Mouse (Mus musculus): ENCODE data around the gene Anapc1. TPM values are rescaled to one million over a fixed set of nuclear protein-coding genes. Genes with fewer than 3 reads are reported as not detected.

Gene Anapc1
- total and polyA plus RNA-seq, 3 experiments = 94.8 to 196 (median 123) TPM

GRCm38 (mm10) chr2:128722106-128722710 lies 35.0 kb upstream of the Anapc1 start:
- Histone ChIP-seq H3K27ac (ENCODE audit: control insufficient read depth, low read depth, low read length) (no peak overlapping the region), H3K9ac (ENCODE audit: control insufficient read depth, low read depth, low read length, poor library complexity, severe bottlenecking) (no peak overlapping the region), H3K36me3 (ENCODE audit: control insufficient read depth in 1 of 2, insufficient read depth in 2 of 2, low read length in 2 of 2) (no peaks in the 10 kb centered on the region), H3K27me3 (ENCODE audit: control insufficient read depth in 1 of 2, insufficient read depth in 2 of 2, low read length in 2 of 2) (peaks cover 0 to 2% of the 10 kb centered on the region in 2 experiments; a peak in 3 of 4 replicates), H3K4me3 (ENCODE audit: control insufficient read depth in 1 of 2, insufficient read depth in 1 of 2, low read depth in 2 of 2, low read length in 2 of 2) (no peak overlapping the region), H3K4me1 (ENCODE audit: control insufficient read depth in 1 of 2, insufficient read depth in 2 of 2, low read length in 2 of 2) (no peaks in the 10 kb centered on the region), H3K9me3 (replicated peaks; ENCODE audit: insufficient read depth, low read length) (no peaks in the 10 kb centered on the region), H3K79me2 (ENCODE audit: control insufficient read depth, insufficient read depth, low read length, poor library complexity) (no peaks in the 10 kb centered on the region)
- no peak for TF ChIP-seq MAX (IDR thresholded peaks at IDR 0.05; ENCODE audit: low read length)
- no peak for DNase-seq (ENCODE audit: low read depth, low spot score)

GRCm38 (mm10) chr2:128719380-128719779 lies 32.2 kb upstream of the Anapc1 start:
- H3K36me3 ChIP-seq (ENCODE audit: control insufficient read depth in 1 of 2, insufficient read depth in 2 of 2, low read length in 2 of 2) = no peaks in the 10 kb centered on the region
- no peaks in the 10 kb centered on the region for H3K4me1 ChIP-seq (ENCODE audit: control insufficient read depth in 1 of 2, insufficient read depth in 2 of 2, low read length in 2 of 2)
- no peak for DNase-seq (ENCODE audit: low read depth, low spot score)
- TF ChIP-seq ZC3H11A (IDR thresholded peaks at IDR 0.05; ENCODE audit: low read depth, low read length) (no peak), POLR2AphosphoS2 (IDR thresholded peaks at IDR 0.05; ENCODE audit: low read length) (no peak), HCFC1 (IDR thresholded peaks at IDR 0.05; ENCODE audit: low read depth, low read length) (no peak), MYC (IDR thresholded peaks at IDR 0.05; ENCODE audit: low read depth, low read length) (no peak)
- H3K4me3 ChIP-seq (ENCODE audit: control insufficient read depth in 1 of 2, insufficient read depth in 1 of 2, low read depth in 2 of 2, low read length in 2 of 2) = no peak overlapping the region
- no peak overlapping the region for H3K27ac ChIP-seq (ENCODE audit: control insufficient read depth, low read depth, low read length)
- H3K9me3 ChIP-seq (replicated peaks; ENCODE audit: insufficient read depth, low read length) = no peaks in the 10 kb centered on the region
- H3K79me2 ChIP-seq (ENCODE audit: control insufficient read depth, insufficient read depth, low read length, poor library complexity) = no peaks in the 10 kb centered on the region
- no peak overlapping the region for H3K9ac ChIP-seq (ENCODE audit: control insufficient read depth, low read depth, low read length, poor library complexity, severe bottlenecking)
- H3K27me3 ChIP-seq (ENCODE audit: control insufficient read depth in 1 of 2, insufficient read depth in 2 of 2, low read length in 2 of 2) = peaks cover 4 to 11% of the 10 kb centered on the region in 2 experiments

DNA sequence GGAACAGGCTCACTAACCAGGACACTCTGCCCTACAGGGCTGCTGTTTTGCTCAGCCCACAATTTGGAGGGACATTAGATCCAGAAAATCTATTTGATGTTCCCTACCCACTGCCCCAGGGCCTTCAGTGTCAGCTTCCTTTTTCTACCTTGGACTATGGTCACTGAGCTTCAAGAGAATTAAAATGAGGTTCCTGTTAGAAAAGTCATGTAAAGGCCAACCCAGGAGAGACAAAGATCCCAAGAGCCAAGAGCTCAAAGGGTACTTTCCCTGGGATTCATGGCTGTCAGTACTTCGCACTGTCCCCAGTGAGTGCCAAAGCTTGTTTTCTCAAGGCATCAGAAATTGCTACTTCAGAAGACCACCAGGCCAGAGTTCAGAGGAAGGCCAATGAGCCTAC lies 28.8 kb upstream of the Anapc1 start:
- Histone ChIP-seq H3K27ac (ENCODE audit: control insufficient read depth, low read depth, low read length) (no peak overlapping the region), H3K79me2 (ENCODE audit: control insufficient read depth, insufficient read depth, low read length, poor library complexity) (no peaks in the 10 kb centered on the region), H3K9me3 (replicated peaks; ENCODE audit: insufficient read depth, low read length) (no peaks in the 10 kb centered on the region), H3K27me3 (ENCODE audit: control insufficient read depth in 1 of 2, insufficient read depth in 2 of 2, low read length in 2 of 2) (peaks cover 4 to 11% of the 10 kb centered on the region in 2 experiments), H3K9ac (ENCODE audit: control insufficient read depth, low read depth, low read length, poor library complexity, severe bottlenecking) (no peak overlapping the region), H3K36me3 (ENCODE audit: control insufficient read depth in 1 of 2, insufficient read depth in 2 of 2, low read length in 2 of 2) (no peaks in the 10 kb centered on the region), H3K4me1 (ENCODE audit: control insufficient read depth in 1 of 2, insufficient read depth in 2 of 2, low read length in 2 of 2) (no peaks in the 10 kb centered on the region), H3K4me3 (ENCODE audit: control insufficient read depth in 1 of 2, insufficient read depth in 1 of 2, low read depth in 2 of 2, low read length in 2 of 2) (no peak overlapping the region)
- TF ChIP-seq ZC3H11A (IDR thresholded peaks at IDR 0.05; ENCODE audit: low read depth, low read length) = no peak
- no peak for TF ChIP-seq ELF1 (IDR thresholded peaks at IDR 0.05; ENCODE audit: low read depth, low read length)
- TF ChIP-seq GABPA (IDR thresholded peaks at IDR 0.05; ENCODE audit: low read depth, low read length) = no peak
- no peak for TF ChIP-seq RCOR1 (IDR thresholded peaks at IDR 0.05; ENCODE audit: low read depth, low read length)
- TF ChIP-seq ZMIZ1 (IDR thresholded peaks at IDR 0.05; ENCODE audit: low read depth, low read length) = no peak
- TF ChIP-seq SIN3A (IDR thresholded peaks at IDR 0.05; ENCODE audit: low read length) = no peak
- TF ChIP-seq HCFC1 (IDR thresholded peaks at IDR 0.05; ENCODE audit: low read depth, low read length) = no peak
- no peak for TF ChIP-seq JUND (IDR thresholded peaks at IDR 0.05; ENCODE audit: low read depth, low read length)
- no peak for TF ChIP-seq MYB (IDR thresholded peaks at IDR 0.05; ENCODE audit: low read depth, low read length)
- TF ChIP-seq MYC (IDR thresholded peaks at IDR 0.05; ENCODE audit: low read depth, low read length) = no peak
- TF ChIP-seq POLR2AphosphoS5 (IDR thresholded peaks at IDR 0.05; ENCODE audit: borderline replicate concordance, low read depth, low read length) = no peak
- TF ChIP-seq EP300 (IDR thresholded peaks at IDR 0.05; ENCODE audit: low read depth in 1 of 2, low read length in 2 of 2) = no peak
- no peak for TF ChIP-seq NRF1 (IDR thresholded peaks at IDR 0.05; ENCODE audit: insufficient read depth, low read depth, low read length, poor library complexity, severe bottlenecking)
- no peak for TF ChIP-seq CHD2 (IDR thresholded peaks at IDR 0.05; ENCODE audit: low read length)
- no peak for TF ChIP-seq NELFE (IDR thresholded peaks at IDR 0.05; ENCODE audit: low read depth, low read length)
- no peak for TF ChIP-seq E2F4 (IDR thresholded peaks at IDR 0.05; ENCODE audit: borderline replicate concordance, low read depth, low read length)
- no peak for TF ChIP-seq MAZ (IDR thresholded peaks at IDR 0.05; ENCODE audit: low read depth, low read length)
- no peak for TF ChIP-seq UBTF (IDR thresholded peaks at IDR 0.05; ENCODE audit: borderline replicate concordance, insufficient read depth, low read depth, low read length)
- TF ChIP-seq GATA1 (IDR thresholded peaks at IDR 0.05; ENCODE audit: low read depth, low read length) = no peak
- no peak for TF ChIP-seq MAFK (IDR thresholded peaks at IDR 0.05; ENCODE audit: borderline replicate concordance, low read depth, low read length)
- DNase-seq (ENCODE audit: low read depth, low spot score) = no peak

Data from MEL (cell line).